Mouse (Mus musculus) limb, embryonic 11.5 days (tissue): ENCODE measurements around the gene Ffar1. TPM values are rescaled to one million over a fixed set of nuclear protein-coding genes. Genes with fewer than 3 reads are reported as not detected.
A peak's percentile ranks its signal among the peaks of the same experiment; 100 is the strongest.
"Not testable (repeated sequence)": the region's sequence is repeated elsewhere in the genome, so short reads cannot be mapped to it uniquely, and the experiment has no call there.

ENCODE experiments used
- ATAC-seq: fragments of 200-750 bp; cut with Nextera tagmentation; 2 replicates; pipeline ENCODE4 v1.8.0; 2017; ENCODE audit warnings: low read depth; ENCODE audit not compliant: insufficient number of reproducible peaks, low FRiP score, low TSS enrichment
- DNase-seq: peaks from one replicate; pipeline ENCODE4 v3.0.0-alpha.2; 2015; ENCODE audit warnings: low spot score
- H3K27ac ChIP-seq: fragments of 300-500 bp; sonication (generic); replicated peaks from 2 replicates; pipeline ENCODE4 v1.5.1; 2014; ENCODE audit warnings: low read depth, mild to moderate bottlenecking, low read length
- H3K27me3 ChIP-seq: fragments of 300-500 bp; sonication (generic); 2 replicates; pipeline ENCODE4 v1.6.1; 2014; ENCODE audit warnings: mild to moderate bottlenecking, low read length, mixed read lengths; ENCODE audit not compliant: control insufficient read depth, insufficient read depth
- H3K36me3 ChIP-seq: fragments of 300-500 bp; sonication (generic); 2 replicates; pipeline ENCODE4 v1.6.1; 2014; ENCODE audit warnings: mild to moderate bottlenecking, low read length, moderate library complexity, mixed read lengths; ENCODE audit not compliant: control insufficient read depth, insufficient read depth
- H3K4me1 ChIP-seq: fragments of 300-500 bp; sonication (generic); 2 replicates; pipeline ENCODE4 v1.6.1; 2014; ENCODE audit warnings: low read length, mixed read lengths; ENCODE audit not compliant: control insufficient read depth, insufficient read depth
- H3K4me2 ChIP-seq: fragments of 300-500 bp; sonication (generic); 2 replicates; pipeline ENCODE4 v1.6.1; 2014; ENCODE audit warnings: low read depth, mild to moderate bottlenecking, moderate library complexity; ENCODE audit not compliant: severe bottlenecking
- H3K4me3 ChIP-seq: fragments of 300-500 bp; sonication (generic); 2 replicates; pipeline ENCODE4 v1.5.1; 2014; ENCODE audit warnings: low read depth, low read length
- H3K9ac ChIP-seq: fragments of 300-500 bp; sonication (generic); 2 replicates; pipeline ENCODE4 v1.6.1; 2014; ENCODE audit warnings: mild to moderate bottlenecking, low read length
- H3K9me3 ChIP-seq: fragments of 300-500 bp; sonication (generic); 2 replicates; pipeline ENCODE4 v1.6.1; 2016; ENCODE audit warnings: low read length; ENCODE audit not compliant: control insufficient read depth
- WGBS: fragments of 180-500 bp; shearing (Covaris S2); extraction: QIAGEN DNeasy Blood & Tissue Kit; methylation state at CpG from one replicate; pipeline ENCODE4 v1.1.7; 2014; 5-methylcytosine and 5-hydroxymethylcytosine counted together
- polyA plus RNA-seq: library from polyadenylated mRNA; unstranded; fragments of >200 nt; fragmentation: Nextera tagmentation; extraction: Ambion mirVana; gene quantifications from 2 replicates; pipeline ENCODE4 v1.2.1, GENCODE M21; 2014

Gene Ffar1
- polyA plus RNA-seq, 1 experiment from 2014 or later: not detected

DNA sequence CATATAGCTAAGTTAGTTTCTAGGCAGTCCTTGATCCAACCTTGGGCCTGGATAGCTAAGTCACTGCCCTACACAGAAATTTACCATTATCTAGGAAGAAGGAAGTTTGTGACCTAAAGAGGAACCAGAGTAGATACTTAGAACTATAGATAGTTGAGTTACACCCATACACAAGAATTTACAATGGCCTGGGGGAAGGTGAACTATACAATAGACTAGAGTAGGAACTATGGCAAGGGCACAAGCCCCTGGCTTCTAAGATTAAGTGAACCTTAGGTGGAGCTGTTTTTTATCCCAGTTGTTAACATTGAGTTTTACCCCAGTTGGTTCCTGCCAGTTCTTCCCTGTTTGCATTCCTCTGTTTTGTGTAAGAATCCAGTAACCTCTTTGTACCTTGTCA, 32.5 kb downstream of the Ffar1 start:
- not testable (repeated sequence) for H3K4me3 ChIP-seq, H3K9ac ChIP-seq, H3K9me3 ChIP-seq, H3K4me2 ChIP-seq, DNase-seq, H3K4me1 ChIP-seq, H3K27ac ChIP-seq, H3K27me3 ChIP-seq, H3K36me3 ChIP-seq, ATAC-seq

DNA sequence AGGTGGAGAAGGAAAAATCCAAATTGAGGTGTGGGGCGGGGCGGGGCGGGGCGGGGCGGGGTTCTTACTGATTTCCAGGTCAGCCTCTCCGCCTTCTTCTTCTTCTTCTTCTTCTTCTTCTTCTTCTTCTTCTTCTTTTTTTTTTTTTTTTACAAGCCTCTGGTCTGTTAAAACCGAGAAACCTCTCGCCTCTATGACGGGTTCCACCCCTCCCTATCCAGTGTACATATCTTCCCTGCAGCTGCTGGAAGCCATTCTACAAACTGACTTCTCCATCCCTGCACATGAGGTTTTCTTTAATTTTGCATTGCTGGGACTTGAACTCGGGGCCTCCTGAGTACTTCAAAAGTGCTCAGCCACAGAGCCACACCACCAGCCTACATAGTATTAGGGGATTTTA, 34.7 kb downstream of the Ffar1 start:
- 87% methylated on average over 10 of the region's 10 CpGs for WGBS
- DNase-seq (no peak), ATAC-seq (no peak)

DNA sequence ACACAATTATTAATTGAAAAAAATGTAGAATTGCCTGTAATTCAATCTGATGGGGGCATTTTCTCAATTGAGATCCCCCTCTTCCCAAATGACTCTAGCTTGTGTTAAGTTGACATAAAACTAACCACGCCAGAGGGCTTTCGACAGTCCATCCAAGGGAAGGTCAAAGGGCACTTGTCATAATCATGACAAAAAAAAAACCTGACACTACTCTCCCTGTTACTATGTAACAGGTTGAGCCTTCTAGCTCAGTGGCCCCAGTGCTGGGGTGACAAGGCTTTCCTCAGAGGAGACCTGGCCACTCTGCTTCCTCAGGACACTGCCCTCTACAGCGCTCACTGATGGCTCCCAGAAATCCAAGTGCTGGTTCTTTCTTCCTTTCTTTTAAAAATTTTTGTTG, 37.1 kb downstream of the Ffar1 start:
- Histone ChIP-seq H3K4me1 (no peaks in the 10 kb centered on the region), H3K36me3 (no peaks in the 10 kb centered on the region), H3K9ac (no peak overlapping the region), H3K4me2 (no peak overlapping the region), H3K27ac (no peak overlapping the region), H3K4me3 (no peak overlapping the region), H3K27me3 (no peaks in the 10 kb centered on the region), H3K9me3 (no peaks in the 10 kb centered on the region)
- ATAC-seq (no peak), DNase-seq (no peak)
- WGBS: 92% methylated on average over 3 of the region's 3 CpGs

More for the DNA sequence above, 34.7 kb downstream of the Ffar1 start:
- Histone ChIP-seq H3K4me2 (no peak overlapping the region), H3K27ac (no peak overlapping the region), H3K4me3 (no peak overlapping the region), H3K9me3 (no peaks in the 10 kb centered on the region), H3K4me1 (no peaks in the 10 kb centered on the region), H3K27me3 (no peaks in the 10 kb centered on the region), H3K9ac (no peak overlapping the region), H3K36me3 (no peaks in the 10 kb centered on the region)

DNA sequence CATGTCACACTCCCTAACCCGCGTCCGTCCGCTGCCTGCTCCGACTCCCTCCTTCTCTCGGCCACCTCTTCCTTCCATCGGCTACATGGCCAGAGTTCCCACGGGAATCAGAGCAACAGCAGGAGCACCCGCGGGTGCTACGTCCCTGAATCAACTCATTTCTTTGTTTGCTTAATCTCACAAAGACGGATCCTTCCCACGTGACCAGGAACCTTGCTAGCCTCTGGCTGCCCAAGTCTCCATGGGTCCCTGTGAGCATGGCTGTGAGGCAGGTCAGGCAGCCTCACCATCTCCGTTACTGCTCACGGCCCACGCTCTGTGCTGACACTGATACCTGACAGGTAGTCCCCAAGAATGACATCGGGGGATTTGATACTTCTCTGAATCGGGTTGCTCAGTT, 37.7 kb downstream of the Ffar1 start, which contains the start of gene Ffar2:
Gene Ffar2 (minus strand): TSS at position 101 of the 400 bp plus-strand sequence.
- H3K9ac ChIP-seq: no peak within 1 kb of the TSS
- DNase-seq (no peak), ATAC-seq (no peak)
- no peaks in the 10 kb centered on the region for H3K36me3 ChIP-seq
- H3K27ac ChIP-seq: no peak within 1 kb of the TSS
- H3K4me1 ChIP-seq: no peaks in the 10 kb centered on the region
- H3K27me3 ChIP-seq: no peaks in the 10 kb centered on the region
- no peaks in the 10 kb centered on the region for H3K9me3 ChIP-seq
- H3K4me3 ChIP-seq: no peak within 1 kb of the TSS
- WGBS: 93% methylated on average over 18 of the region's 18 CpGs
- no peak within 1 kb of the TSS for H3K4me2 ChIP-seq

DNA sequence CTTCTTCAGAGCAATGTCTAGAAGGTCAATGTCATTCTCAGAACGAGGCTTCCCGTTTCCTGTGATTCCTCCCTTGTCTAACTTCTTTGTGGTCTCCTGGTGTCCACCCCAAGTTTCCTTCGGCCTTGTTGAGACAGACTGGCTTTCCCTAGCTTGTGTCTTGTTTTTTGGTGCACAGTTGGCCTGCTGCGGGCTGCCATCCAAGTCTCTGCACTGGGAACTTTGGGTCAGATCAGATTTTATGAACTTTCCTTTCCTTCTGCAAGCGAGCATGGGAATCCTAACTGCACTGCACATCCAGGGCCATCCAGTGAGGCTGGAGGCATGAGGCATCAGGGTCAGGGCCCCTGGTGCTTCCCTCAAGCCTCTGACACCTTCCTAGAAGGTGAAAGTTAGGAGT, 39.8 kb downstream of the Ffar1 start:
- no peaks in the 10 kb centered on the region for H3K27me3 ChIP-seq
- no peaks in the 10 kb centered on the region for H3K36me3 ChIP-seq
- no peak overlapping the region for H3K27ac ChIP-seq
- no peak overlapping the region for H3K4me3 ChIP-seq
- no peaks in the 10 kb centered on the region for H3K4me1 ChIP-seq
- no peak for DNase-seq
- ATAC-seq: no peak
- 75% methylated on average over 5 of the region's 5 CpGs for WGBS
- H3K9ac ChIP-seq: no peak overlapping the region
- no peaks in the 10 kb centered on the region for H3K9me3 ChIP-seq
- no peak overlapping the region for H3K4me2 ChIP-seq

DNA sequence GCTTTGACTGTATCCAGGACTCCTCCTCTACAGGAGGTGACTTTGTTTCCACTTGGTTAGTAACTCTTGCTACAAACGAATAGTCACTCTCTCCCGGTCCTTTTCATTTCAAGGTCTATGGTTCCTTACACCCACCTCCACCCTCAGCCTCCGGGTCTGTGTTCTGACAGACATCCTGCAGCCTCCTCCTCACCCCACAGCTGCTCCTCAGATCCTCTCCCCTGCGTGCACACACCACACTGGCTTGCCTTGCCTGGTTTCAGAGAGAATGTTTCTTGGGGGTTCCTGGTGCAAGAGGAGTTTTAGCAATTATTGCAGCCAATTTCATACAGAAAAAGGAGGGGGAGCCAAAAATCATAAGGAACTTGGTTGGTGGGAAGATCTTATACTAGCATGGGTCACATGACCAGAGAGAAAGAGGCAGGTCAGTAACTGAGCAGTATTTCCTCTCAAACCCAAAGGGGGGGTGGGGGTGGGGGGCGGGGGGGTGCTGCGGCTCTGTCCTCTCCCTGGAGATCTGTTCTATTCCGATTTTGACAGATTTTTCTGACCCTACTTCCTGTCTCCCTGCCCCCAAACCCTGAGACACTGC, 40.4 kb downstream of the Ffar1 start:
- WGBS: 82% methylated on average over 7 of the region's 7 CpGs
- Histone ChIP-seq H3K4me2 (no peak overlapping the region), H3K9ac (no peak overlapping the region), H3K27me3 (no peaks in the 10 kb centered on the region), H3K4me1 (no peaks in the 10 kb centered on the region), H3K36me3 (no peaks in the 10 kb centered on the region), H3K27ac (no peak overlapping the region), H3K9me3 (no peaks in the 10 kb centered on the region), H3K4me3 (no peak overlapping the region)
- no peak for ATAC-seq
- DNase-seq: no peak

DNA sequence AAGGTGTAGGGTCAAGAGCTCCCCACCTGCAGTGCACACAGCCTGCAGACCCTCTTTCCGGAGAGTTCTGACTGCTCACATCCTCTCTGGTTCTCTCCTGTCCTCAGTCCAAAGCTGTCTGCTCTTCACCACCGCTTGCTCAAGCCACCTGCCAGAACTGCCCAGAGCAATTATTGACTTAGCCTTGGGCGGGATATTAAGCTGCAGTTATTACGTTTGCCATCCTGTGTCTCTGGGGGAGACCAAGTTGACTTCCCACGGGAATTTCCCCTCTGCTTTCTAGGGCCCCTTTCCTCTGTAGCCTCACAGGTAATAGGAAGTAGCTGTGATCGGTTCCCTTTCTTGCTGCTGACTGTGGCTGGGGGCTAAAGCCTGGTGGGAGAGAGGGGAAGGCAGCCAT, 41.2 kb downstream of the Ffar1 start:
- Histone ChIP-seq H3K27ac (no peak overlapping the region), H3K4me3 (no peak overlapping the region), H3K9ac (no peak overlapping the region), H3K36me3 (no peaks in the 10 kb centered on the region), H3K4me2 (no peak overlapping the region), H3K4me1 (no peaks in the 10 kb centered on the region), H3K9me3 (no peaks in the 10 kb centered on the region), H3K27me3 (no peaks in the 10 kb centered on the region)
- WGBS: 67% methylated on average over 6 of the region's 6 CpGs
- DNase-seq (no peak), ATAC-seq (no peak)

DNA sequence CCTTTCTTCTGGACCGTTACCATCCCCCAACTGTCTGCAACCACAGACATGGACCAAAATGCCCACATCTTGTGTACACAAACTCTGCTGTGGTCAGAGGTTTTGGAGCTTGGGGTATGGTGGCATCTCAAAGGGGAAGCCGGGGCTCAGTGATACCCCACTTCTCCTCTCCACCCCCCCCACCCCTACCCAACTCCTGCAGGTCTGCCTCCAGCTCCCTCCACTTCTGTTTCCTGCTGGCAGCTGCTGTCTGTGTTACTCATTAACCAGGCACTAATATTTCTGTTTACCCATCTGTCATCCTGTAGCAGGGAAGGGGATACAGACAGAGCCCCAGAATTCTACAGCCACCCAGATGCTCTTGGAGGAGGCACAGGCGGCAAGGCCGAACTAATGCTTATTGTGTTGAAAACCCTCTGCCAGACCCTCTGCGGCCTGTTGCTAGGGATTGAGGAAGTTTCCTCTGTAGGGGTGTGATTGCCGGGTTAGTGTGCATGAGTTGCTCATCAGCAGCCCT, 49.0 kb downstream of the Ffar1 start:
- 75% methylated on average over 6 of the region's 6 CpGs for WGBS
- Histone ChIP-seq H3K27ac (peak overlapping the region; percentile 26; the same call in 1 of the 2 replicates), H3K4me2 (no peak overlapping the region), H3K27me3 (no peaks in the 10 kb centered on the region), H3K4me3 (no peak overlapping the region), H3K4me1 (no peaks in the 10 kb centered on the region), H3K36me3 (no peaks in the 10 kb centered on the region), H3K9ac (no peak overlapping the region), H3K9me3 (no peaks in the 10 kb centered on the region)
- ATAC-seq (no peak), DNase-seq (no peak)

DNA sequence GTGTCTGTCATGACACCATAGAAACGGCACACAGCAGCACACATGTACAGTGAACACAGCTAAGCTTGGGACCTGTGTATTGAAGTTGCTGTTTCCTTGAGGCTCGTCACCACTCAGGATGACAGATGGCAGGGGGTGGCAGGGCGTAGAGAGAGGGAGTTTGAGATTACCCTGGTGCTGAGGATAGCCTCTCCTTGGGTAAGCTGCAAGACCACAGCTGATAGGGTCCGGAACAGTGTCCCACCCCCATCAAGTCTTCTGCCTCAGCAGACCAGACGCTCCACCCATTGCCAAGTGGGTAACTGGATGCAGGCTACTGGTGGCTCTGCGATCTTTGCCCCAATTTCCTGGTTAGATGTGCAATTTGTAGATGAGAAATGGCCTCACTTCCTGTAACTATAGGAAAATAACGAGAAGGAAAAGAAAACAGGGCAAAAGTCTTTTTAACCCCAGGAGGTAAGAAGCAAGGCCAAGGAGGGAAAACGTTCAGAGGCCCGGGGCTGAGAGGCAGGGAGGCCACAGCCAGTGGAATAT, 49.5 kb downstream of the Ffar1 start:
- no peaks in the 10 kb centered on the region for H3K4me1 ChIP-seq
- H3K9me3 ChIP-seq: no peaks in the 10 kb centered on the region
- no peaks in the 10 kb centered on the region for H3K27me3 ChIP-seq
- ATAC-seq (no peak), DNase-seq (no peak)
- no peak overlapping the region for H3K4me3 ChIP-seq
- H3K27ac ChIP-seq: no peak overlapping the region
- no peaks in the 10 kb centered on the region for H3K36me3 ChIP-seq
- H3K9ac ChIP-seq: no peak overlapping the region
- no peak overlapping the region for H3K4me2 ChIP-seq
- 52% methylated on average over 9 of the region's 9 CpGs for WGBS
